Mouse (Mus musculus) myocyte (in vitro differentiated cells): ENCODE measurements around the gene Pigp.
A peak's percentile ranks its signal among the peaks of the same experiment; 100 is the strongest.

ENCODE experiments used
- CEBPB ChIP-seq: IDR thresholded peaks from 2 replicates; pipeline ENCODE4 v1.6.1; 2011; ENCODE audit warnings: mild to moderate bottlenecking, moderate library complexity; ENCODE audit not compliant: poor library complexity, insufficient read depth, severe bottlenecking
- E2F4 ChIP-seq: IDR thresholded peaks from one replicate; pipeline ENCODE4 v1.6.1; 2011; ENCODE audit warnings: mild to moderate bottlenecking, control low read depth, moderate library complexity; ENCODE audit not compliant: insufficient read depth
- MAX ChIP-seq: IDR thresholded peaks from one replicate; pipeline ENCODE4 v1.6.1; 2011; ENCODE audit warnings: low read depth, mild to moderate bottlenecking, control low read depth
- MYOD1 ChIP-seq, 3 experiments: IDR thresholded peaks; one replicate each; pipeline ENCODE4 v1.6.1; 2011; ENCODE audit warnings: control low read depth in 2 of 3, low read depth in 2 of 3, mild to moderate bottlenecking in 2 of 3, moderate library complexity in 1 of 3; ENCODE audit not compliant: insufficient read length in 2 of 3, control insufficient read depth in 1 of 3
- POLR2A ChIP-seq: IDR thresholded peaks from one replicate; pipeline ENCODE4 v1.6.1; 2011; ENCODE audit warnings: low read depth, mild to moderate bottlenecking, control low read depth, moderate library complexity; ENCODE audit not compliant: insufficient read length
- POLR2AphosphoS2 ChIP-seq: IDR thresholded peaks from one replicate; pipeline ENCODE4 v1.6.1; 2011; ENCODE audit warnings: low read depth, control low read depth; ENCODE audit not compliant: insufficient read length
- REST ChIP-seq: IDR thresholded peaks from one replicate; pipeline ENCODE4 v1.6.1; 2011; ENCODE audit warnings: mild to moderate bottlenecking, control low read depth, moderate library complexity; ENCODE audit not compliant: insufficient read depth, insufficient read length
- TCF12 ChIP-seq: IDR thresholded peaks from one replicate; pipeline ENCODE4 v1.6.1; 2011; ENCODE audit warnings: mild to moderate bottlenecking, control low read depth; ENCODE audit not compliant: poor library complexity, insufficient read depth, severe bottlenecking
- TCF3 ChIP-seq: IDR thresholded peaks from one replicate; pipeline ENCODE4 v1.6.1; 2011; ENCODE audit warnings: low read depth, control low read depth; ENCODE audit not compliant: insufficient read length
- USF1 ChIP-seq: IDR thresholded peaks from one replicate; pipeline ENCODE4 v1.6.1; 2011; ENCODE audit warnings: low read depth, mild to moderate bottlenecking, control low read depth, moderate library complexity

GRCm38 (mm10) chr16:94317752-94318151, 53.9 kb downstream of the Pigp start:
- TF ChIP-seq POLR2AphosphoS2 (no peak), TCF12 (no peak), POLR2A (no peak), MYOD1 (IDR thresholded peaks at IDR 0.05; ENCODE audit: control insufficient read depth in 1 of 3, insufficient read length in 2 of 3, low read depth in 2 of 3) (peak in 1 of 3 experiments; percentile 16), TCF3 (no peak), USF1 (no peak), E2F4 (no peak), REST (no peak), MAX (no peak), CEBPB (no peak)
